Mouse (Mus musculus): ENCODE data around the gene Zdhhc22.

- TF ChIP-seq POLR2A (IDR thresholded peaks at IDR 0.05; ENCODE audit: insufficient read length, low read depth) (no peak), USF1 (IDR thresholded peaks at IDR 0.05; ENCODE audit: low read depth) (no peak), SRF (IDR thresholded peaks at IDR 0.05; ENCODE audit: control insufficient read depth, insufficient read length, low read depth) (no peak), MAX (IDR thresholded peaks at IDR 0.05; ENCODE audit: low read depth) (no peak), TCF3 (IDR thresholded peaks at IDR 0.05; ENCODE audit: insufficient read length, low read depth) (no peak)
Measured at GRCm38 (mm10) chr12:86952331-86952850, 37.8 kb downstream of the Zdhhc22 start.
